Mouse (Mus musculus): ENCODE measurements at regions not wholly inside any gene's neighbourhood (a gene's known extent, or its start where the extent isn't known, plus 50 kb on each side); places are given as distances from the start of the nearest gene placed in this dataset.

DNA sequence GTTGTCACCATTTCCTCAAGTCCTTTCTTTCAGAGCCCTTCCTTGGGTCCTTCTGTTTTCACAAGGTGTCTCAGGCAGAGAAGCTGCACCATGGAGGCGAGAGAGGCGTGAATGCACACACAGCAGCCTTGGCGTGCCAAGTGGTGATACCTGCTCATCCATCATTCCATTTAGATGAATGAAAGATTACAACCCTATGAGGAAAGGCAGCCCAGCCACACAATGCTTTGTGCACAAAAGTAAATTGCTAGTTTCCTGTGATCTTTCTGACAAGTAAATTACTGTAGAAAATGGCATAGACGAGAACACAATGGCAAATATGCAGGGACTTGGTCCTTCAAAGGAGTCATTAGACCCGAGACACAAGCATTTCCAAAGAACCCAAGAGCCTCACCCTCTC lies 101.4 kb downstream of the Rnd3 start:
- ATAC-seq, result no peak
- Histone ChIP-seq H3K4me3 (replicated peaks) (no peak overlapping the region), H3K4me2 (replicated peaks) (no peak overlapping the region), H3K36me3 (no peaks in the 10 kb centered on the region), H3K4me1 (replicated peaks) (peaks cover 12% of the 10 kb centered on the region; the same call in 1 of the 2 replicates), H3K9me3 (no peaks in the 10 kb centered on the region), H3K27ac (no peak overlapping the region), H3K9ac (replicated peaks) (no peak overlapping the region), H3K27me3 (no peaks in the 10 kb centered on the region)
- WGBS, result 76% methylated on average over 5 of the region's 5 CpGs

DNA sequence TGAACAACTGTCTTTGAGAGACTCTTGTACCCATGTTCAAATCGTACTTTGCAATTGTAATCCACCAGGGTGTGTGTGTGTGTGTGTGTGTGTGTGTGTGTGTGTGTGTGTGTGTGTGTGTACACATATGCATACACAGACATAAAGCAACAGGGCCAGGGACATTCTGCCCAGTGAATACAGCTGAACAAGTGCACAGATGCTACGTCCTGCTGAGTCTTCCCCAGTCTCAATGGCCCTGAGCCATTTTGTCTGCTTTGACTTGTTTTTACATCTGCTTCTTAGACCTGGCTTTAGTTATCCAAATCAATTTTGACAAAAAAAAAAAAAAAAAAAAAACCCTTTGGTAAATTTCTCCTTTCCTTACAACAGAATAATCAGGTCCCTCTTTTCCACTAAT lies 103.3 kb downstream of the Rnd3 start:
- no peak overlapping the region for H3K9ac ChIP-seq (replicated peaks)
- H3K27ac ChIP-seq, result no peak overlapping the region
- H3K4me2 ChIP-seq (replicated peaks), result no peak overlapping the region
- 56% methylated on average over 2 of the region's 2 CpGs for WGBS
- H3K4me3 ChIP-seq (replicated peaks), result no peak overlapping the region
- no peaks in the 10 kb centered on the region for H3K27me3 ChIP-seq
- ATAC-seq, result no peak
- H3K9me3 ChIP-seq, result no peaks in the 10 kb centered on the region
- H3K4me1 ChIP-seq (replicated peaks), result peaks cover 12% of the 10 kb centered on the region; the same call in 1 of the 2 replicates
- H3K36me3 ChIP-seq, result no peaks in the 10 kb centered on the region

DNA sequence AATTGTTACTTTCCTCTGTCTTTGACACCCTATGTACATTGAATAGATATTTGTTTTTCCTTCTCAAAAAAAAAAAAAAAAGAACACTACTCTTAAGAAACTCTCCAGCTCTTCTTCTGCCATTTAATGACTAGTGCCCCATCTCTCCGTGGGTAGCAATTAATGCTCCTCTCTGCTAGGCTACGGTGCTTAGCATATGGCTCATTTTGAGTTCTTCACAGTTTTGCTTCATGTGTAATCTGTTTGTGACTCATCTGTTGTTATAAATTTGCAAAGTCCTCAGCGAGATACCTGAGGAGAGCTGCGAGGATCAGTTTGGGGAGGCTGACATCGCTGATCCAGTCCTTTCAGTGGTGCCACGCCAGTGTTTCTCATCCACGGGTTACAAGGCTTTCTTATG lies 107.8 kb downstream of the Rnd3 start:
- Histone ChIP-seq H3K4me3 (replicated peaks) (no peak overlapping the region), H3K9ac (replicated peaks) (no peak overlapping the region), H3K4me1 (replicated peaks) (peaks cover 22% of the 10 kb centered on the region), H3K27ac (no peak overlapping the region), H3K4me2 (replicated peaks) (no peak overlapping the region), H3K27me3 (no peaks in the 10 kb centered on the region), H3K9me3 (no peaks in the 10 kb centered on the region), H3K36me3 (no peaks in the 10 kb centered on the region)
- ATAC-seq, result no peak
- WGBS, result 54% methylated on average over 7 of the region's 7 CpGs

GRCm38 (mm10) chr2:51038685-51039084 lies 110.2 kb downstream of the Rnd3 start:
- peak; percentile 24; the same call in 1 of the 2 replicates for ATAC-seq
- WGBS, result 46% methylated on average over 6 of the region's 6 CpGs
- Histone ChIP-seq H3K4me1 (replicated peaks) (peaks cover 23% of the 10 kb centered on the region), H3K9ac (replicated peaks) (no peak overlapping the region), H3K27me3 (no peaks in the 10 kb centered on the region), H3K4me3 (replicated peaks) (no peak overlapping the region), H3K36me3 (no peaks in the 10 kb centered on the region), H3K4me2 (replicated peaks) (no peak overlapping the region), H3K27ac (no peak overlapping the region), H3K9me3 (no peaks in the 10 kb centered on the region)

DNA sequence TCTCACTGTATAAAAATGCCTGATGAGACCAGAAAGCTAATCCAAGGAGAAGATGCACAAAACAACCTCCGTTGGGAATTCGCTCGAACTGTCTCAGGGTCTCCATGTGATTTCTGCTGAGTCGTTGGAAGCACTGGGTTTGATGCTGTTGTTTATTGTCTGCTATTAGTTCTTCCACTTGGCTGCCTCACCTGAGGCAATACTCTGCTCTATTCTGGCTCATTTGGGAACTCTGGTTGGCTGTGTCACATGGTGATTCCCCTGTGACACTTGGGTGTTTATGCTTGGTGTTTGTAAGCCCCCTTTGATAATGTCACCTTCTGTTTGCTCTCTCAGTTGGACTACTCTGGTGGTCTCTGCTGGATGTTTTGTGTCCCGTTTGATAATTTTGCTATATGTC lies 111.9 kb downstream of the Rnd3 start:
- Histone ChIP-seq H3K27ac (no peak overlapping the region), H3K4me3 (replicated peaks) (no peak overlapping the region), H3K36me3 (no peaks in the 10 kb centered on the region), H3K27me3 (no peaks in the 10 kb centered on the region), H3K9ac (replicated peaks) (no peak overlapping the region), H3K4me1 (replicated peaks) (peaks cover 23% of the 10 kb centered on the region), H3K4me2 (replicated peaks) (no peak overlapping the region), H3K9me3 (no peaks in the 10 kb centered on the region)
- 81% methylated on average over 5 of the region's 5 CpGs for WGBS
- ATAC-seq, result no peak

GRCm38 (mm10) chr2:51036190-51036755 lies 112.6 kb downstream of the Rnd3 start:
- Histone ChIP-seq H3K9me3 (no peaks in the 10 kb centered on the region), H3K4me3 (replicated peaks) (no peak overlapping the region), H3K9ac (replicated peaks) (no peak overlapping the region), H3K4me1 (replicated peaks) (peaks cover 23% of the 10 kb centered on the region), H3K27ac (no peak overlapping the region; the same call in 1 of the 2 replicates), H3K27me3 (no peaks in the 10 kb centered on the region), H3K36me3 (no peaks in the 10 kb centered on the region), H3K4me2 (replicated peaks) (no peak overlapping the region)
- 49% methylated on average over 8 of the region's 8 CpGs for WGBS
- no peak for ATAC-seq

DNA sequence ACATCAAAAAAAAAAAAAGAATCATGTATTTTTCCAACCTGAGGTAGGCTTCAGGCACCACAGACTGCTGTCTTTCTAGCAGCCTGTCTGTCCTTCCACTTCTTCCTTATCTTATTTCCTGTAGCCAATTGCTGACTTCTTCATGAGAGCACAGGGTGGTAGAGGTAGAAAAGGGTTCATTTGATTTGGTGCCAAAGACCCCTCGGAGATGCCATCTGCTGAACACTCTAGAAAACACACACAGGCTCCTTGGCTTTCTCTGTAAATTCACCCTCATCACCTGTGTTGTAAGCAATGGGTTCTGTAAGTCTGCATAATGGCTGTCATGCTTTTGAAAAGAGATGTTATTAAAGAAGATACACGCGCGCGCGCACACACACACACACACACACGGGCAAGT lies 115.0 kb downstream of the Rnd3 start:
- Histone ChIP-seq H3K4me1 (replicated peaks) (peaks cover 13% of the 10 kb centered on the region), H3K27ac (no peak overlapping the region), H3K4me3 (replicated peaks) (no peak overlapping the region), H3K9ac (replicated peaks) (no peak overlapping the region), H3K36me3 (no peaks in the 10 kb centered on the region), H3K27me3 (no peaks in the 10 kb centered on the region), H3K9me3 (no peaks in the 10 kb centered on the region), H3K4me2 (replicated peaks) (no peak overlapping the region)
- WGBS, result 92% methylated on average over 7 of the region's 7 CpGs
- ATAC-seq, result no peak

GRCm38 (mm10) chr2:51022479-51022878 lies 126.4 kb downstream of the Rnd3 start:
- no peak for ATAC-seq
- Histone ChIP-seq H3K4me2 (replicated peaks) (no peak overlapping the region), H3K9me3 (0 out of 2 replicates have a peak, but pooled peaks cover 4% of the 10 kb centered on the region), H3K4me3 (replicated peaks) (no peak overlapping the region), H3K27me3 (no peaks in the 10 kb centered on the region), H3K9ac (replicated peaks) (no peak overlapping the region), H3K36me3 (no peaks in the 10 kb centered on the region), H3K27ac (no peak overlapping the region), H3K4me1 (replicated peaks) (no peaks in the 10 kb centered on the region)
- WGBS, result 87% methylated on average over 2 of the region's 2 CpGs

DNA sequence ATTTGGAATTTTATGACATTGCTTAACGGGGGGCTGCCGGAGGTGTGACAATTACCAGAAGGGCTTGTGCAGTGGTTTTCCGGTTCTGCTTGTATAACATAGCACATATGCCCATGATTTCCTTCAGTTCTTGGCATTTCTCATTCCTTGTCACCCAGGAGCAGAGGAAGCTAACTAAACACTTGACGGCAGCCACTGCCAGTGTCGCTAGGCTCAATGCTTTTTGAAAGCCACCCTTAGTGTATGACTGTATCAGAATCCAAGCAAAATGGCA lies 132.8 kb downstream of the Rnd3 start:
- Histone ChIP-seq H3K4me1 (replicated peaks) (0 out of 2 replicates have a peak, but pooled peaks cover 6% of the 10 kb centered on the region), H3K9ac (replicated peaks) (no peak overlapping the region), H3K9me3 (no peaks in the 10 kb centered on the region), H3K27ac (no peak overlapping the region), H3K27me3 (no peaks in the 10 kb centered on the region), H3K4me2 (replicated peaks) (no peak overlapping the region), H3K4me3 (replicated peaks) (no peak overlapping the region), H3K36me3 (no peaks in the 10 kb centered on the region)
- 90% methylated on average over 5 of the region's 5 CpGs for WGBS
- no peak for ATAC-seq

GRCm38 (mm10) chr2:51015360-51016128 lies 133.4 kb downstream of the Rnd3 start:
- no peaks in the 10 kb centered on the region for H3K36me3 ChIP-seq
- H3K27ac ChIP-seq, result no peak overlapping the region
- H3K27me3 ChIP-seq, result no peaks in the 10 kb centered on the region
- no peak overlapping the region for H3K4me2 ChIP-seq (replicated peaks)
- H3K9ac ChIP-seq (replicated peaks), result no peak overlapping the region
- no peak for ATAC-seq
- H3K4me1 ChIP-seq (replicated peaks), result 0 out of 2 replicates have a peak, but pooled peaks cover 6% of the 10 kb centered on the region
- WGBS, result 73% methylated on average over 7 of the region's 7 CpGs
- no peaks in the 10 kb centered on the region for H3K9me3 ChIP-seq
- H3K4me3 ChIP-seq (replicated peaks), result no peak overlapping the region

GRCm38 (mm10) chr2:51014232-51014631 lies 134.7 kb downstream of the Rnd3 start:
- no peaks in the 10 kb centered on the region for H3K36me3 ChIP-seq
- H3K27me3 ChIP-seq, result no peaks in the 10 kb centered on the region
- no peak overlapping the region for H3K4me3 ChIP-seq (replicated peaks)
- H3K9me3 ChIP-seq, result no peaks in the 10 kb centered on the region
- H3K27ac ChIP-seq, result no peak overlapping the region
- H3K4me1 ChIP-seq (replicated peaks), result 0 out of 2 replicates have a peak, but pooled peaks cover 6% of the 10 kb centered on the region
- no peak overlapping the region for H3K9ac ChIP-seq (replicated peaks)
- no peak for ATAC-seq
- H3K4me2 ChIP-seq (replicated peaks), result no peak overlapping the region

GRCm38 (mm10) chr2:51013090-51013489 lies 135.8 kb downstream of the Rnd3 start:
- H3K36me3 ChIP-seq, result no peaks in the 10 kb centered on the region
- H3K4me1 ChIP-seq (replicated peaks), result peaks cover 7% of the 10 kb centered on the region
- no peaks in the 10 kb centered on the region for H3K9me3 ChIP-seq
- 89% methylated on average over 2 of the region's 2 CpGs for WGBS
- no peaks in the 10 kb centered on the region for H3K27me3 ChIP-seq
- ATAC-seq, result no peak
- no peak overlapping the region for H3K9ac ChIP-seq (replicated peaks)
- no peak overlapping the region for H3K27ac ChIP-seq
- H3K4me2 ChIP-seq (replicated peaks), result no peak overlapping the region
- no peak overlapping the region for H3K4me3 ChIP-seq (replicated peaks)

DNA sequence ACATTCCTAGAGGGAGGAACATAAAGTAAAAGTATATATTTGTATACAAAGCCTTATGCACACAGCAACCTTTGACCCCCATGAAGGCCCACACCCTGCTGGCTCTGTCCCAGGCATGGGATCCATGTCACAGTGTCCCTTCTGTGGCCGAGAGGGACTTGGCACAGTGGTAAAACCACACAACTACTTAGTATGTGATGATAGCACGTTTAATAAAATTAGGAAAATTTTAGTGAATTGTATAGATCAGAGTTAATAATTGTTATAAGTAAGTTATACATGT lies 140.7 kb downstream of the Rnd3 start:
- Histone ChIP-seq H3K27me3 (no peaks in the 10 kb centered on the region), H3K4me2 (replicated peaks) (no peak overlapping the region), H3K9ac (replicated peaks) (no peak overlapping the region), H3K27ac (0 out of 2 replicates have a peak overlapping the region, but pooled peaks have one; percentile 21), H3K4me3 (replicated peaks) (no peak overlapping the region), H3K9me3 (no peaks in the 10 kb centered on the region), H3K4me1 (replicated peaks) (peaks cover 16% of the 10 kb centered on the region), H3K36me3 (no peaks in the 10 kb centered on the region)
- 46% methylated on average over 2 of the region's 2 CpGs for WGBS
- ATAC-seq, result no peak

Data from midbrain, embryonic 13.5 days (tissue).